Mouse (Mus musculus) thymus, adult 2 months (tissue): ENCODE measurements around the gene Morc1.

Experiments used
- CTCF ChIP-seq: fragments of 200-500 bp; IDR thresholded peaks from 2 replicates; pipeline ENCODE4 v1.5.1; 2012; ENCODE audit warnings: mild to moderate bottlenecking, control low read depth, low read length, moderate library complexity, borderline replicate concordance; ENCODE audit not compliant: control insufficient read depth, poor library complexity, insufficient read depth; ENCODE audit errors: extremely low read depth
- POLR2A ChIP-seq: fragments of 200-500 bp; IDR thresholded peaks from 2 replicates; pipeline ENCODE4 v1.6.1; 2012; ENCODE audit warnings: mild to moderate bottlenecking, low read length, control low read depth, moderate library complexity; ENCODE audit not compliant: control insufficient read depth, poor library complexity, insufficient read depth; ENCODE audit errors: extremely low read depth

DNA sequence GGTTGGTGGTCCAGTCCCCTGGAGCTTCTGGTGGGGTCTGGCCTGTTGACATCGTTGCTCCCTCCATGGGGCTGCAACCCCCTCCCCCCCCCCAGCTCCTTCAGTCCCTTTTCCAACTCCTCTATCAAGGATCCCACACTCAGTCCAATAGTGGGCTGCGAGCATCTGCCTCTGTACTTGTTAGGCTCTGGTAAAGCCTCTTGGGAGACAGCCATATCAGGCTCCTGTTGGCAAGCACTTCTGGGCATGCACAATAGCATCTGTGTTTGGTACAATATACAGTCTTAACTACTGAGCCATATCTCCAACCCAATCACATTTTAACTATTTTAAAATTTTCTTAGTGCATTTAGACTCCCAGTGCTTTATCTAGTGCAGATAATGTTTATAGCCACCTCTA is 44.1 kb upstream of the Morc1 start:
- TF ChIP-seq CTCF (no peak), POLR2A (no peak)
